Mouse (Mus musculus): ENCODE measurements around the gene Olfr597.
"Not testable (repeated sequence)": the region's sequence is repeated elsewhere in the genome, so short reads cannot be mapped to it uniquely, and the experiment has no call there.

The Olfr597 gene

DNA sequence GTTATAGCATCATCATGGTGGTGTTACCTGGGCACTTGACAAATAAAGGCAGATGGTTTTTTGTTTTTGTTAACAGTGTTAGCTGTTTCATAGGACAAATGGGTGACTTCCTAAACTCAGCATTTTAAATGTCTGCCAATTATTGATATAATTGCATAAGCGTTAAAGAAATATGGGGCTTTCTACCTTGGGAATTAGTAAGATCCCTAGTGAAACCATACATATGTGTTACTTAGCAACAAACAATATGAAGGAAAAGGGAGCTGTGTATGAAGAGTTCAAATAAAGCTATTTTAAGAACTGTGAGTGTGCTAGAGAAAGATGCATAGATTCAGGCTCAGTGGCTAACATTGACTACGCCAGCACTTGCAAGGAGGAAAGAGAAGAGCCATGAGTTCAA is at the start of gene Olfr597:
TSS of gene Olfr597 (plus strand) at position 301 of the 400 bp plus-strand sequence.
- DNase-seq = not testable (repeated sequence)

DNA sequence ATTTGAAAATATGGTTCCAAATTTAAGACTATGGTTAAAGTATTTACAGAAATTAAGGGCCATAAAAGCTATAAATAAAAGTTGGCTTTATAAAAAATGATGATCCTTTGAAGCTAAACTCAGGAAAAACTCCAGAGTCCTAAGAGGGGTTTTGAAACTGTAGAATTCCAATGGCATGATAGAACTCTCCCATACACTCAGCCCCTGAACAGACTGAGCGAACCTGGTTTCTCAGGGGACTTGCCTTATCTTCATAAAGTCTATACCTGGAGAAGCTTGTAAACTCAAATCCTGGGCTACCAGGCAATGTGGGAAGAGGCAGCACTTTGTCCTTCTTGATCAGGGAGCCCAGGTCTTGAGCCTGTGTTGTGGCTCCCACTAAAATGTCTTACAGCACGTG is 10.8 kb upstream of the Olfr597 start, which contains the start of gene Olfr596:
TSS of gene Olfr596 (plus strand) at position 301 of the 400 bp plus-strand sequence.
- DNase-seq = not testable (repeated sequence)

DNA sequence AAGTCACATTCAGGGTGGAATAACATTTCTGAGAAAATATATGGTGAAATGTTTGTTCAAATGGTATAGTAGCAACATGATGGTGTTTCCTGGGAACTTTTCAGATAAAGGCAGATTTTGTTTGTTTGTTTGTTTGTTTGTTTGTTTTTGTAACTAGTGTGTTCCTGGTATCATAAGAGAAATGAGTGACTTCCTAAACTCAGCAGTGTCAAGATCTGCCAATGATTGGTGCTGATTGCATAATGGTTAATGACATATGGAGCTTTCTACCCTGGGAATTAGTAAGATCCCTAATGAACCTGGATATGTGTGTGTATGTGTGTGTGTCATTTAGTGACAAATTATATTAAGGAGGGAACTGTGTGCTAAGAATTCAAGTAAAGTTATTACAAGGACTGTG is 7.2 kb downstream of the Olfr597 start, which contains the start of gene Olfr598:
TSS of gene Olfr598 (plus strand) at position 301 of the 400 bp plus-strand sequence.
- DNase-seq = no peak

DNA sequence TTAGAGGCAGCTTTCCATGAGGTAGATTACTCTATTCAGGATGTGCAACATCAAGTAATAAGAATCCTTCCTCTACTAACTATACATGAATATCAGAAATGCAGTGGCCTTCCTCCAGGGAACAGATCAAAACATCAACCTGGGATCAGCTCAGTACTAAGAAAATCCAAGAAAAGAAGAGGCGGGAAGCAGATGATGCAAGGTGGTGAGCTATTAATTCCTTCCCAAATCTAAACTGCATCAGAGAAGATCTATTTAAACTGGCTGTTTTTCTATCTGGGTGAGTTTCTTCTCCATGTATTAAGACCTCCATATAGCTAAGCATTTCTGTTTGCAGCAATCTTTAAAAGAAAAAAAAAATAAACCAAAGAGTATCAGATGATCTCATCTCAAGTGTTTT is 19.5 kb downstream of the Olfr597 start, which contains the start of gene Olfr599:
TSS of gene Olfr599 (plus strand) at position 301 of the 400 bp plus-strand sequence.
- no peak for DNase-seq

DNA sequence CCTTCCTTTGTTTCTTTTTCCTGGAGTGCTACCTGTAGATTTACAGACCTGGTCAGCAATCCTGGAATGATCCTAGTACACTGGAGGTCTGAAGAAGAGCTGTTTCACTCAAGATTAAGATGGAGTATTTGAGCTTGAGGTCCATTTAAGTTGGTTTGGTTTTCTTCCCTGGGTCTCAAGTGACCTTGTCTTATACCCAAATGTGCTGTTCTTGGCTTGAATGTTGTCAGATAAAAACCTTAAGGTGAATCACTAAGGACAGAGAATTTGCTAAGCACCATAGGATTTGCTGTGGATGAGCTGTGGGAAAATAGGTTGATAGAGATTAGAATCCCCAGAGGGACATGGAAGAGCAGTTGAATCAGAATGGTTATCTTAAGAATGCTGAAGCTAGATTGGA is 33.5 kb downstream of the Olfr597 start, which contains the start of gene Olfr600:
TSS of gene Olfr600 (minus strand) at position 101 of the 400 bp plus-strand sequence.
- DNase-seq = no peak

DNA sequence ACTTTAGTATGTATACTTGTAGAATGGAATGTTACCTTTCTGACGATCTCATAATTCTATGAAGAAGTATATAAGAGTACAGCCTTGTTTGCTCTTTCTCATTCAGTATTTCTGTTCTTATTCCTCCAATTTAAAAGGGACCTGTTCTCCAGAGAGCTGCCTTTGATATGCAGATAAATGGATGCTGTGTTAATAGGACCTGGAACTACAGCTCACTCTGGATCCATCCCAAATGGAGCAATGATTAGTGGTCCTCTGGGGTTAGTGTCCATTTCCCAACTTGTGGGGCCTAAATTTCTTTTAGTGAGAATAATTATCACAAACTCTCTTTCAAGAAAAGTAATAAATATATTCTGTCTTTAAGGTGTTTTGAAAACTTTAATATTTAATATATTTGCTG is 46.4 kb downstream of the Olfr597 start, which contains the start of gene Olfr601:
TSS of gene Olfr601 (minus strand) at position 101 of the 400 bp plus-strand sequence.
- no peak for DNase-seq
